Comparison of ENCODE assay signal across 12 mouse cellular contexts in the genomic region with DNA sequence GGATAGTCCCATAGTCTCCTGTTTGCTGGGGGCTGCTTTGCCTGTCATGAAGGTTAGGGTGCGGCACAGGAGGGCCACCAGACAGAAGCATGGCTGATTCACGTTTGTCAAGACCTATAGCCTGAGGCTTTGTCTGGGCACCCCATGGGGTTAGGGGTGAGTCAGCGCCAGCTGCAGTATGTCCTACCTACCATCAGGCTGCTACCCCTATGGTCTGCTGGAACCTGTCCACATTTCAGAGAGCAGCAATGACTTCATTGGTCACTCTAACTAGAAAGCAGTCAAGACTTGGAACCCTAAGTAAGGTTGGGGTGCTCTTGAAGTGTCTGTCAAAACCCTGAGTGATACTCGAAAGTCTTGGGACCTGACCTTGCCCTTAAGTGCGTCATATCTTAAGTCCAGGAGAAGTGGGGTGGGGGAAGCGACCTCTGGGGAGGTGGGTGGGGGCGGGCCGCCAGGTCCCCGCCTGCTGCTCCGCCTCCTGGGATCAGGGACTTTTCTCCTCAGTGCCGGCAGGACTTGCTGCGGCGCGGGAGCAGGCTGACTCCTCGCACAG. TPM values are rescaled to one million over a fixed set of nuclear protein-coding genes. Genes with fewer than 3 reads are reported as not detected.
A peak's percentile ranks its signal among the peaks of the same experiment; 100 is the strongest.
DNase-seq lines count a peak whose midpoint lies in the region; ATAC-seq and TF ChIP-seq lines count a peak whose summit lies in the region.
"Had no signal": no experiment of that assay in that cellular context is flagged by ENCODE, and none has a peak within 500 bp of the region (broad histone marks: within the 10 kb centered on the region; RNA-seq: fewer than 3 reads in every experiment).

A gene (plus strand): TSS at position 506 of the 556 bp plus-strand sequence.

- DNase-seq in heart, postnatal 0 days (ENCODE audit: low spot score): no peak
- DNase-seq in heart, adult 8-10 months (ENCODE audit: low spot score): no peak
- no peak for DNase-seq in spleen, adult 2 months (ENCODE audit: low read depth in 1 of 2, low spot score in 2 of 2)
- DNase-seq in spleen, postnatal 36 days (ENCODE audit: low spot score in 2 of 2): no peak
- no peak for DNase-seq in stomach, postnatal 0 days (ENCODE audit: low spot score)
- DNase-seq in right cerebral cortex, postnatal 25 days: no peak
- no peak for DNase-seq in T-cell, adult 2 months (ENCODE audit: low spot score)
- DNase-seq: cerebellum, postnatal 36 days; heart, postnatal 4 days; right cerebral cortex, postnatal 4 days had no signal

- no peak for TF ChIP-seq EP300 in heart, postnatal 0 days (IDR thresholded peaks at IDR 0.05; ENCODE audit: low read depth)
- TF ChIP-seq EP300 in stomach, postnatal 0 days (optimal IDR thresholded peaks at IDR 0.05): no peak

- H3K27ac ChIP-seq in heart, postnatal 0 days (ENCODE audit: low read depth): no peak within 1 kb of the TSS
- no peak within 1 kb of the TSS for H3K27ac ChIP-seq in spleen, adult 2 months (ENCODE audit: insufficient read depth, low read length)
- no peak within 1 kb of the TSS for H3K27ac ChIP-seq in intestine, postnatal 0 days (ENCODE audit: low read depth, low read length)
- no peak within 1 kb of the TSS for H3K27ac ChIP-seq in stomach, postnatal 0 days (replicated peaks)
- H3K27ac ChIP-seq: macrophage had no signal

- no peak for TF ChIP-seq CTCF in heart, postnatal 0 days (IDR thresholded peaks at IDR 0.05; ENCODE audit: low read depth)
- TF ChIP-seq CTCF in spleen, adult 2 months (IDR thresholded peaks at IDR 0.05; ENCODE audit: extremely low read depth, insufficient read depth, insufficient read length, insufficient replicate concordance): no peak
- no peak for TF ChIP-seq CTCF in intestine, postnatal 0 days (IDR thresholded peaks at IDR 0.05; ENCODE audit: low read depth)
- TF ChIP-seq CTCF in stomach, postnatal 0 days (IDR thresholded peaks at IDR 0.05; ENCODE audit: low read depth): no peak

- no peak for TF ChIP-seq POLR2A in spleen, adult 2 months (IDR thresholded peaks at IDR 0.05; ENCODE audit: low read depth, low read length)

- H3K27me3 ChIP-seq in heart, postnatal 0 days (ENCODE audit: control insufficient read depth, insufficient read depth, low read length): peaks cover 20% of the 10 kb centered on the region
- no peaks in the 10 kb centered on the region for H3K27me3 ChIP-seq in spleen, adult 2 months (ENCODE audit: control insufficient read depth, insufficient read depth, low read length)
- 0 out of 2 replicates have a peak, but pooled peaks cover 7% of the 10 kb centered on the region for H3K27me3 ChIP-seq in intestine, postnatal 0 days (replicated peaks; ENCODE audit: control insufficient read depth, insufficient read depth, low read length)
- no peaks in the 10 kb centered on the region for H3K27me3 ChIP-seq in stomach, postnatal 0 days (ENCODE audit: control insufficient read depth, insufficient read depth, low read length)

- 10% methylated on average over 15 of the region's 15 CpGs for WGBS in heart, postnatal 0 days
- WGBS in spleen, adult 2 months: 25% methylated on average over 15 of the region's 15 CpGs
- 10% methylated on average over 15 of the region's 15 CpGs for WGBS in intestine, postnatal 0 days
- WGBS in stomach, postnatal 0 days: 10% methylated on average over 15 of the region's 15 CpGs

- peak within 1 kb of the TSS; percentile 15; the same call in 1 of the 2 replicates for H3K4me3 ChIP-seq in heart, postnatal 0 days (ENCODE audit: low read depth, low read length)
- H3K4me3 ChIP-seq in spleen, adult 2 months (ENCODE audit: extremely low read depth, insufficient read depth, insufficient read length): no peak within 1 kb of the TSS
- peak within 1 kb of the TSS; percentile 1; the same call in 1 of the 2 replicates for H3K4me3 ChIP-seq in intestine, postnatal 0 days (ENCODE audit: low read depth, low read length)
- peak within 1 kb of the TSS; percentile 24; the same call in 1 of the 2 replicates for H3K4me3 ChIP-seq in stomach, postnatal 0 days (ENCODE audit: low read depth, low read length)

- H3K36me3 ChIP-seq in heart, postnatal 0 days (replicated peaks; ENCODE audit: control insufficient read depth, insufficient read depth, low read length): peaks cover 22% of the 10 kb centered on the region
- peaks cover 21% of the 10 kb centered on the region for H3K36me3 ChIP-seq in spleen, adult 2 months (ENCODE audit: control insufficient read depth, insufficient read depth, low read length)
- H3K36me3 ChIP-seq in intestine, postnatal 0 days (ENCODE audit: control insufficient read depth, insufficient read depth): peaks cover 28% of the 10 kb centered on the region
- H3K36me3 ChIP-seq in stomach, postnatal 0 days (ENCODE audit: control insufficient read depth, insufficient read depth, low read length): peaks cover 12% of the 10 kb centered on the region

- no peak for ATAC-seq in heart, postnatal 0 days (ENCODE audit: insufficient read depth, low read depth)
- ATAC-seq in intestine, postnatal 0 days: no peak
- ATAC-seq in stomach, postnatal 0 days (ENCODE audit: low FRiP score, low TSS enrichment): no peak

- H3K4me2 ChIP-seq in heart, postnatal 0 days (ENCODE audit: low read depth, low read length): peak within 1 kb of the TSS; percentile 47
- peak within 1 kb of the TSS; percentile 32 for H3K4me2 ChIP-seq in intestine, postnatal 0 days (replicated peaks; ENCODE audit: low read depth)
- peak within 1 kb of the TSS; percentile 44 for H3K4me2 ChIP-seq in stomach, postnatal 0 days (replicated peaks; ENCODE audit: low read depth)

- H3K9me3 ChIP-seq in heart, postnatal 0 days (replicated peaks; ENCODE audit: control insufficient read depth, low read length): no peaks in the 10 kb centered on the region
- H3K9me3 ChIP-seq in intestine, postnatal 0 days (ENCODE audit: control insufficient read depth): no peaks in the 10 kb centered on the region
- H3K9me3 ChIP-seq in stomach, postnatal 0 days (ENCODE audit: control insufficient read depth, low read length): no peaks in the 10 kb centered on the region

- H3K9ac ChIP-seq in heart, postnatal 0 days (replicated peaks; ENCODE audit: low read depth, low read length): no peak within 1 kb of the TSS
- H3K9ac ChIP-seq in intestine, postnatal 0 days (ENCODE audit: low read depth, low read length): no peak within 1 kb of the TSS
- peak within 1 kb of the TSS; percentile 43; the same call in 1 of the 2 replicates for H3K9ac ChIP-seq in stomach, postnatal 0 days (ENCODE audit: low read length)

- peaks cover 16% of the 10 kb centered on the region for H3K4me1 ChIP-seq in heart, postnatal 0 days (ENCODE audit: control insufficient read depth, insufficient read depth)
- no peaks in the 10 kb centered on the region for H3K4me1 ChIP-seq in spleen, adult 2 months (ENCODE audit: control insufficient read depth, insufficient read depth, insufficient read length)
- H3K4me1 ChIP-seq in intestine, postnatal 0 days (replicated peaks; ENCODE audit: control insufficient read depth, insufficient read depth, low read length): no peaks in the 10 kb centered on the region
- H3K4me1 ChIP-seq in stomach, postnatal 0 days (replicated peaks; ENCODE audit: control insufficient read depth, insufficient read depth): no peaks in the 10 kb centered on the region

RNA-seq across cellular contexts. Expression of the gene that starts here (rescaled TPM):
- total RNA-seq in heart, postnatal 0 days (2014; rRNA removed; ENCODE audit: low replicate concordance): 0.58 and 1.3 TPM in 2 replicates
- 0.47 and 0.57 TPM in 2 replicates for polyA plus RNA-seq in heart, postnatal 0 days (2015; fragmentation: Nextera tagmentation; extraction: Ambion mirVana)
- under 1 TPM; 0.31 to 0.49 (median 0.32) TPM for total RNA-seq in heart, adult 8-10 months (2022)
- polyA plus RNA-seq in spleen, adult 2 months (2012; rRNA removed): 14.0 and 14.4 TPM in 2 replicates
- 1.9 and 3.1 TPM in 2 replicates for polyA plus RNA-seq in intestine, postnatal 0 days (2015; fragmentation: Nextera tagmentation; extraction: Ambion mirVana)
- polyA plus RNA-seq in stomach, postnatal 0 days (2015; fragmentation: Nextera tagmentation; extraction: Ambion mirVana): 6.2 and 9.6 TPM in 2 replicates
